Mouse (Mus musculus) liver, postnatal 0 days (tissue): ENCODE results near the gene Itga10.

ENCODE experiments used
- CTCF ChIP-seq: sonication (generic); IDR thresholded peaks from 2 replicates; pipeline ENCODE4 v1.5.1; 2016; ENCODE audit warnings: antibody characterized with exemption, low read depth
- EP300 ChIP-seq: IDR thresholded peaks from 2 replicates; pipeline ENCODE4 v1.6.1; 2016; ENCODE audit warnings: antibody characterized with exemption, low read depth, mild to moderate bottlenecking

- TF ChIP-seq CTCF = peak; percentile 73
- no peak for TF ChIP-seq EP300
Observed at GRCm38 (mm10) chr3:96663432-96664239, 18.3 kb downstream of the Itga10 start.
